Mouse (Mus musculus) embryonic facial prominence, embryonic 14.5 days (tissue): Measurements from ENCODE around the gene Tuba4a. TPM values are rescaled to one million over a fixed set of nuclear protein-coding genes. Genes with fewer than 3 reads are reported as not detected.
A peak's percentile ranks its signal among the peaks of the same experiment; 100 is the strongest.
"Not testable (repeated sequence)": the region's sequence is repeated elsewhere in the genome, so short reads cannot be mapped to it uniquely, and the experiment has no call there.

Experiments
- ATAC-seq: fragments of 200-750 bp; cut with Nextera tagmentation; 2 replicates; pipeline ENCODE4 v1.8.0; 2017; ENCODE audit warnings: low read depth, moderate number of reproducible peaks, moderate TSS enrichment
- DNase-seq: peaks from one replicate; pipeline ENCODE4 v3.0.0-alpha.2; 2015; ENCODE audit warnings: low spot score
- H3K27ac ChIP-seq: fragments of 300-500 bp; sonication (generic); replicated peaks from 2 replicates; pipeline ENCODE4 v1.5.1; 2014; ENCODE audit warnings: low read depth, mild to moderate bottlenecking, low read length, moderate library complexity
- H3K27me3 ChIP-seq: fragments of 300-500 bp; sonication (generic); replicated peaks from 2 replicates; pipeline ENCODE4 v1.6.1; 2014; ENCODE audit warnings: low read length; ENCODE audit not compliant: control insufficient read depth, insufficient read depth
- H3K36me3 ChIP-seq: fragments of 300-500 bp; sonication (generic); 2 replicates; pipeline ENCODE4 v1.6.1; 2014; ENCODE audit warnings: low read length, mixed read lengths; ENCODE audit not compliant: control insufficient read depth, insufficient read depth
- H3K4me1 ChIP-seq: fragments of 300-500 bp; sonication (generic); 2 replicates; pipeline ENCODE4 v1.6.1; 2014; ENCODE audit warnings: antibody characterized with exemption, low read length; ENCODE audit not compliant: control insufficient read depth, insufficient read depth
- H3K4me2 ChIP-seq: fragments of 300-500 bp; sonication (generic); 2 replicates; pipeline ENCODE4 v1.6.1; 2014; ENCODE audit warnings: low read depth, mild to moderate bottlenecking, low read length, moderate library complexity, mixed read lengths
- H3K4me3 ChIP-seq: fragments of 300-500 bp; sonication (generic); 2 replicates; pipeline ENCODE4 v1.5.1; 2014; ENCODE audit warnings: low read depth, mild to moderate bottlenecking, low read length
- H3K9ac ChIP-seq: fragments of 300-500 bp; sonication (generic); 2 replicates; pipeline ENCODE4 v1.6.1; 2014; ENCODE audit warnings: low read depth, mild to moderate bottlenecking, low read length, moderate library complexity, mixed read lengths
- H3K9me3 ChIP-seq: fragments of 300-500 bp; sonication (generic); 2 replicates; pipeline ENCODE4 v1.6.1; 2016; ENCODE audit warnings: low read length; ENCODE audit not compliant: control insufficient read depth
- WGBS: fragments of 180-500 bp; shearing (Covaris S2); extraction: QIAGEN DNeasy Blood & Tissue Kit; methylation state at CpG from one replicate; pipeline ENCODE4 v1.1.7; 2014; 5-methylcytosine and 5-hydroxymethylcytosine counted together
- polyA plus RNA-seq: library from polyadenylated mRNA; unstranded; fragments of >200 nt; fragmentation: Nextera tagmentation; extraction: Ambion mirVana; gene quantifications from 2 replicates; pipeline ENCODE4 v1.2.1, GENCODE M21; 2014

The Tuba4a gene
- polyA plus RNA-seq, 1 experiment from 2014 or later, result 76.1 TPM

DNA sequence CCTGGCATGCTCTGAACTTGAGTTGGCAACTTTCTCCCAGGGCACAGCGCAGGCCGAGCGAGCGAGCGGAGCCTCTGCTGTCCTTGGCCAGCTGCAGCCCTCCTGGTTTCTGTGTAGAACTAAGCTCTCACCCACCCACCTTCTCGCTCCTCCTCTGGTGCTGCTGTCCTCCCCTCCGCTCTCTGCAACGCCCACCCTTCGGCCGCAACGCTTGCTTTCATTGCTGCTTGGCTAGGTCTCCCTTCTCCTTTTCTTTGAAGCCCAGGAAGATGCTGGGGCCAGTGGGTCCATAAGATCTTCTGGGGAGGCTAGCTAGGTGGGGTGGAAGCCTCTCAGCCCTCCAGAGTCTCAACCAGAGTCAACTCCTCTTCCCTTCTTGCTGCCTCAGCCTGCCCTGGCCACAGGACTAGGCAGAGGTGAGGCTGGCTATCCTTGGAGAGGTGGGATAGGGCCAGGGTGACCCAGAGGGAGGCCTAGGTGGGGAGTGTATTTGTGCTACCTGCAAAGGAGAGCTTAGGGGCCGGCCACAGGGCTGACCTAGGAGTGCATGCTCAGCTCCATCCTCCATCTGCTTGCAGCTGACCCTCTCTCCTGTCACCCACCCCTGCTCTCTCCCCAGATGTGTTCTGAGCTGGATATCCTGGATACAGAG is 24.6 kb upstream of the Tuba4a start:
- no peaks in the 10 kb centered on the region for H3K27me3 ChIP-seq
- H3K4me2 ChIP-seq, result no peak overlapping the region
- DNase-seq (no peak), ATAC-seq (no peak)
- H3K36me3 ChIP-seq, result peaks cover 37% of the 10 kb centered on the region
- H3K9ac ChIP-seq, result no peak overlapping the region
- WGBS, result 91% methylated on average over 12 of the region's 12 CpGs
- H3K4me3 ChIP-seq, result no peak overlapping the region
- H3K4me1 ChIP-seq, result no peaks in the 10 kb centered on the region
- no peak overlapping the region for H3K27ac ChIP-seq
- no peaks in the 10 kb centered on the region for H3K9me3 ChIP-seq

- H3K36me3 ChIP-seq, result peaks cover 41% of the 10 kb centered on the region
- no peak overlapping the region for H3K4me2 ChIP-seq
- DNase-seq, result no peak
Observed at GRCm38 (mm10) chr1:75243411-75243810, 23.7 kb upstream of the Tuba4a start.

DNA sequence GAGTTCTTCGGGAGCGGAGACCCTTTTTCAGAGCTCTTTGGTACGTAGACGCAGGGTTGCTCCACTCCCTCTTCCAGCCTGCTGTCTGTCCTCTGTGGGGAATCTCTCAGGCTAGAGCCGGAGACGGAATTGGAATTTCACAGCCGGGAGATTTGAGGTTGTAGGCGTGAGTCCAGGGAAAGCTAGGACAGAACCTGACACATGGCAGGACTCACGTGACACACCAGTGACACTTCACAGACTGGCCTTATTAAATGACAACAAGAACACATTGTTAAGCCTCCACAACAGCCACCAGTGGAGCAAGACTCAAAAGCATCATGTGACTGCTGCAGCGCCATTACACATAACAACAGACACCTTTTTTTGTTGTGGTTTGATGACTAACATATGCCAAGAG is 19.9 kb upstream of the Tuba4a start:
- H3K4me3 ChIP-seq, result no peak overlapping the region
- no peaks in the 10 kb centered on the region for H3K9me3 ChIP-seq
- ATAC-seq (no peak), DNase-seq (no peak)
- 73% methylated on average over 10 of the region's 10 CpGs for WGBS
- H3K4me2 ChIP-seq, result no peak overlapping the region
- no peaks in the 10 kb centered on the region for H3K4me1 ChIP-seq
- H3K36me3 ChIP-seq, result peaks cover 37% of the 10 kb centered on the region
- no peaks in the 10 kb centered on the region for H3K27me3 ChIP-seq
- H3K9ac ChIP-seq, result no peak overlapping the region
- H3K27ac ChIP-seq, result no peak overlapping the region

More at GRCm38 (mm10) chr1:75243411-75243810, 23.7 kb upstream of the Tuba4a start:
- H3K4me1 ChIP-seq, result no peaks in the 10 kb centered on the region
- H3K27me3 ChIP-seq, result no peaks in the 10 kb centered on the region
- ATAC-seq, result no peak
- H3K27ac ChIP-seq, result no peak overlapping the region
- H3K9ac ChIP-seq, result no peak overlapping the region
- WGBS, result 88% methylated on average over 14 of the region's 14 CpGs
- no peak overlapping the region for H3K4me3 ChIP-seq
- no peaks in the 10 kb centered on the region for H3K9me3 ChIP-seq

DNA sequence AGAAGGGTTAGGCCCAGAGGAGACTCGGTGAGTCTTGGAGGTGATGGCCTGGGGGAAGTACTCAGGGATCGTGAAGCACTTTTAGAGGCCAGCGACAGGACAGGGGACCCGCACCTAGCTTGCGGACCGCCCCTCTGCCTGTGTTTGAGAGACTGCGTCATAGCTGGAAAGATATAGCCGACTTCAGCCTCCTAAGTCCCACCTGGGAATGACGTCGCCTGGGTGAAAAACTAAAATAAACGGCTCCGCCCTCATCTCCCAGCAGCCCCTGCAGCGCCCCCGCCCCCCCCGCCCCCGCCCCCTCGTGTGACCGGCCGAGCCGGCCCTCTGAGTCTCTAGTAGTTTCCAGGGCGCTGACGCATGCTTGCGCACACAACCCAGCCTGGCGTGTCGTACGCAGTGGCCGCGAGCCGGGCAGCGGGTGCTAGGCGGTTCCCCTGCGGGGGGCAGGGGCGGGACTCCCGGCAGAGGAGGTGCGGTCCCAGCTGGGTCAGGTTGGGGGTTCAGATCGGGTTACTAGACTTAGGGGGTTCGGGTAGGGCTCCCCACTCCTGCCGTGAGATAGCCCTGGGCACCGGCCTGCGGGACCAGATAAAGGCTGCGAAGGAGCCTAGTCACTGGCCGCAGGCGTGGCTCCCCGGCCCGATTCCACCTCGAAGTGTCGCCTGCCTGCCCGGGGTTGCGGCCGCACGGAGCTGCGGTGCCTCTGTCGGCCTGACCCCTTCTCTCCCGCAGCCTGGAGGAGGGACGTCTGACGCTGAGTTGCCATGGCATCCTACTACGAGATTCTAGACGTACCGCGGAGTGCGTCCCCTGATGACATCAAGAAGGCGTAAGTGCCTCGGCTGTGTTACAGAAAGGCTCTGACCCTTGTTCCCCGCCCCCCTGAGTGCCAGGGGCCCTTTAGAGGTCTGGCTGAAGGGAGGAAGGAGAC is 16.7 kb upstream of the Tuba4a start, which contains the start of gene Dnajb2:
TSS of gene Dnajb2 (plus strand) at position 290 of the 934 bp plus-strand sequence.
- H3K9me3 ChIP-seq, result no peaks in the 10 kb centered on the region
- peak within 1 kb of the TSS; percentile 69 for H3K4me3 ChIP-seq
- ATAC-seq, result peak; percentile 93
- no peaks in the 10 kb centered on the region for H3K27me3 ChIP-seq
- H3K4me1 ChIP-seq, result no peaks in the 10 kb centered on the region
- under 1% methylated on average over 40 of the region's 64 CpGs for WGBS
- H3K4me2 ChIP-seq, result peak within 1 kb of the TSS; percentile 77
- peak within 1 kb of the TSS; percentile 80 for H3K27ac ChIP-seq
- peaks cover 20% of the 10 kb centered on the region for H3K36me3 ChIP-seq
- DNase-seq, result peak; percentile 92
- peak within 1 kb of the TSS; percentile 81 for H3K9ac ChIP-seq

GRCm38 (mm10) chr1:75234606-75235005 is 14.9 kb upstream of the Tuba4a start:
- DNase-seq (peak; percentile 80), ATAC-seq (peak; percentile 44; the same call in 1 of the 2 replicates)
- WGBS, result 0% methylated on average over 8 of the region's 8 CpGs
- peaks cover 6% of the 10 kb centered on the region; the same call in 1 of the 2 replicates for H3K36me3 ChIP-seq
- no peaks in the 10 kb centered on the region for H3K27me3 ChIP-seq
- H3K9me3 ChIP-seq, result no peaks in the 10 kb centered on the region
- peak overlapping the region; percentile 15; the same call in 1 of the 2 replicates for H3K9ac ChIP-seq
- H3K27ac ChIP-seq, result no peak overlapping the region
- H3K4me1 ChIP-seq, result no peaks in the 10 kb centered on the region
- H3K4me3 ChIP-seq, result no peak overlapping the region
- peak overlapping the region; percentile 6; the same call in 1 of the 2 replicates for H3K4me2 ChIP-seq

GRCm38 (mm10) chr1:75232489-75232888 is 12.8 kb upstream of the Tuba4a start:
- not testable (repeated sequence) for DNase-seq, H3K4me1 ChIP-seq, H3K27ac ChIP-seq, H3K27me3 ChIP-seq, H3K9ac ChIP-seq, H3K4me3 ChIP-seq, ATAC-seq, H3K36me3 ChIP-seq, H3K4me2 ChIP-seq, H3K9me3 ChIP-seq
- 63% methylated on average over 4 of the region's 4 CpGs for WGBS

- Histone ChIP-seq H3K27me3 (no peaks in the 10 kb centered on the region), H3K4me3 (no peak within 1 kb of the TSS), H3K4me1 (no peaks in the 10 kb centered on the region), H3K4me2 (no peak within 1 kb of the TSS), H3K27ac (no peak within 1 kb of the TSS), H3K9ac (no peak within 1 kb of the TSS), H3K9me3 (no peaks in the 10 kb centered on the region), H3K36me3 (no peaks in the 10 kb centered on the region)
- ATAC-seq, result no peak
- 69% methylated on average over 5 of the region's 5 CpGs for WGBS
- DNase-seq, result no peak
Observed at GRCm38 (mm10) chr1:75231664-75232152, 12.0 kb upstream of the Tuba4a start, which contains the start of gene A630095N17Rik. Gene A630095N17Rik (minus strand): TSS chr1:75232102.

DNA sequence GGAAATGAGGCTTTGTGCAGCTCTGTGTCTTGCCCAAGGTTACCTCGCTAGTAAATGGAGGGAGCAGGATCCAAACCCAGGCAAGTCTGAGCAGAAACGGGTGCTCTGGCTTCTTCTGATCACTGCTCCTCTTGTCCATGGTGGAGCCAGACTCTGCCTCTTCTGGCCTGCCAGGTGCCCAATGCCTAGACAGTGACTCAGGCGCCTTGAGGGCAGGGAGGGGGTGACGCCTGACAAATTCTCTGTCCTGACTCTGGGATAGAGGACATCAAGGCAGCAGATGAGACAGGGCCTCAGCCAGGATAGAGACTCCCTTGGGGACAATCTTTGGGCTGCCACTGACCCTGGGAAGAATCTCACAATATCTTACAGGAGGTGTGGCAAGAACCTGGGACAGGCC is 11.6 kb upstream of the Tuba4a start:
- 73% methylated on average over 4 of the region's 4 CpGs for WGBS
- DNase-seq (no peak), ATAC-seq (no peak)
- no peak overlapping the region for H3K4me2 ChIP-seq
- no peaks in the 10 kb centered on the region for H3K36me3 ChIP-seq
- H3K4me3 ChIP-seq, result no peak overlapping the region
- no peaks in the 10 kb centered on the region for H3K27me3 ChIP-seq
- H3K9me3 ChIP-seq, result no peaks in the 10 kb centered on the region
- H3K9ac ChIP-seq, result no peak overlapping the region
- H3K4me1 ChIP-seq, result no peaks in the 10 kb centered on the region
- no peak overlapping the region for H3K27ac ChIP-seq
